Mouse (Mus musculus) c-Kit-positive CD71-negative TER-119-negative erythroid progenitor cells, embryonic 14.5 days (primary cell): ENCODE measurements around the gene Slc5a10.
A peak's percentile ranks its signal among the peaks of the same experiment; 100 is the strongest.

Source experiments
- DNase-seq: peaks from one replicate; pipeline ENCODE4 v3.0.0-alpha.2; 2013; ENCODE audit warnings: low read depth

Slc5a10 gene

GRCm38 (mm10) chr11:61702494-61702893, 18.1 kb downstream of the Slc5a10 start:
- no peak for DNase-seq

- no peak for DNase-seq
These were observed 18.9 kb downstream of the Slc5a10 start for GRCm38 (mm10) chr11:61701696-61702095.

- no peak for DNase-seq
These were observed 20.7 kb downstream of the Slc5a10 start for GRCm38 (mm10) chr11:61699933-61700332.

- no peak for DNase-seq
These were observed 21.2 kb downstream of the Slc5a10 start for GRCm38 (mm10) chr11:61699460-61699859.

GRCm38 (mm10) chr11:61698852-61699251, 21.8 kb downstream of the Slc5a10 start:
- no peak for DNase-seq

- no peak for DNase-seq
These were observed 27.6 kb downstream of the Slc5a10 start for GRCm38 (mm10) chr11:61692996-61693395.

- no peak for DNase-seq
These were observed 33.0 kb downstream of the Slc5a10 start for GRCm38 (mm10) chr11:61687595-61687994.

- no peak for DNase-seq
These were observed 33.6 kb downstream of the Slc5a10 start for GRCm38 (mm10) chr11:61686906-61687453.

GRCm38 (mm10) chr11:61686141-61686540, 34.5 kb downstream of the Slc5a10 start:
- no peak for DNase-seq

GRCm38 (mm10) chr11:61685119-61685725, 35.4 kb downstream of the Slc5a10 start:
- DNase-seq: no peak

GRCm38 (mm10) chr11:61683907-61684731, 36.5 kb downstream of the Slc5a10 start, which contains the start of gene Fam83g:
Gene Fam83g, plus strand, starts transcription at chr11:61684091.
- DNase-seq: peak; percentile 38

GRCm38 (mm10) chr11:61679091-61679866, 41.3 kb downstream of the Slc5a10 start:
- DNase-seq: no peak

GRCm38 (mm10) chr11:61677709-61678108, 42.9 kb downstream of the Slc5a10 start:
- DNase-seq: no peak

- DNase-seq: no peak
These were observed 44.3 kb downstream of the Slc5a10 start for GRCm38 (mm10) chr11:61676216-61676854.

GRCm38 (mm10) chr11:61675332-61675731, 45.3 kb downstream of the Slc5a10 start:
- DNase-seq: no peak

GRCm38 (mm10) chr11:61674839-61675159, 45.8 kb downstream of the Slc5a10 start:
- DNase-seq: no peak

- no peak for DNase-seq
These were observed 46.3 kb downstream of the Slc5a10 start for GRCm38 (mm10) chr11:61674151-61674838.

- DNase-seq: no peak
These were observed 46.9 kb downstream of the Slc5a10 start for GRCm38 (mm10) chr11:61673686-61674085.

GRCm38 (mm10) chr11:61671781-61672383, 48.7 kb downstream of the Slc5a10 start:
- DNase-seq: no peak

- no peak for DNase-seq
These were observed 50.8 kb downstream of the Slc5a10 start for GRCm38 (mm10) chr11:61669492-61670490.
